Mouse (Mus musculus): ENCODE measurements around the gene Ehmt2. TPM values are rescaled to one million over a fixed set of nuclear protein-coding genes. Genes with fewer than 3 reads are reported as not detected.

The Ehmt2 gene
- 69.4 TPM for polyA plus RNA-seq (2017; shearing (Covaris generic))

DNA sequence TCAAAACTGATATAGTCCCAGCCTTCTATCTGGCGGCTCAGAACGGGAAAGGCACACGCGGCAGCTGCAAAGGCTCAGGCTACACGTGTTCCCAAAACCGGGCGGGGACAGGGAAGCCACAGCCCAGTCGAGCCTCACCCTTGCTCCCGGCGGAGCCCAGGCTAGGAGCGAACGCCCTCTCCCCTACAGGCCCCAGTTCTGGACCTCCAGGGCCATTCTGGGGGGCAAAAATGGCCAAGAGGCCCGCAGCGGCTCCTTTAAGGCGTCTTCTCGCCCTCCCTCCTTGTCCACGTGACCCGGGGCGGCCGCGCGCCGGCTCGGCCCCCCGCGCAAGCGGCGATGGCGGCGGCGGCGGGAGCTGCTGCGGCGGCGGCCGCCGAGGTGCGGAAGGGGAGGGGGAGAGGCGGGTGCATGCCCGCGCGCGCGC, at the start of gene Ehmt2, which contains the start of gene C2:
TSS of gene Ehmt2 (plus strand) at position 310 of the 427 bp plus-strand sequence.
TSS of gene C2 (minus strand) at position 106 of the 427 bp plus-strand sequence.

DNA sequence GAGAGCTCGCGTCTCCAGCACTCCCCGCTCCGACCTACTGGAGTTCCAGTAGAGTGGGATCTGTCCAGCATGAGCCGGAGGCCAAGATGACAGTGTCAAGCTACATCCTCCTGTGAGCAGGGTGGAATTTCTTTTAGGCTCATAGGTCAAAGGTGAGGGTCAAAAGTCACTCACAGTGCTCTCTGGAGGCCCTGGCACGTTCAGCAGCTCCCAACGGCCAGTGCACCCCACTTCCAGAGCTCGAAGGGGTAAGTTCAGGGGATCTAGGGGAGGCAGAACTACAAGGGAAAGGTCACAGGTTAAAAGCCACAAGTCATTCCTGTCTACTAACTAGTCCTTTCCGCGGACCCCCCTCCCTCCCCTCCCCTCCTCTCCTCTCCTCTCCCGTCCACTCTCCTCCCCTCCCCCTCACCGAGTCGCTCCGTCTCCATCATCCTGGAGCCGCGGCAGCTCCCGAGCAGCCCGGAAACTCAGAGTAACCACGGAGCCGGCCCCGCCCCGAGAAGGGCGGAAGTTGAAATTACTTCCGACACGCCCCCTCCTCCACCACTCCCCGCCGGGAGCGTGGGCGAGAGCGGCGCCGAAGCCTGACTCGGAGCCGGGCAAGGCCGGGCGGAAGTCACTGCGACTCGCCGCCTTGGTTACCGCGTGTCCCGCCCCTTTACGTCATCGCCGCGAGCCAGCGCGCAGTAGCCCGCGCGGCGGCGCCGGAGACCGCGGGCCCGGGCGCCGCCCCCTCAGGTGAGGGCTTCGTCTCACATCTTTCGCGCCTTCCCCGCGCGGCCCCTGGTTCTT, 48.4 kb upstream of the Ehmt2 start, which contains the start of the genes Skiv2l and Nelfe:
TSS of gene Skiv2l (minus strand) at position 489 of the 795 bp plus-strand sequence.
TSS of gene Nelfe (plus strand) at position 670 of the 795 bp plus-strand sequence.

DNA sequence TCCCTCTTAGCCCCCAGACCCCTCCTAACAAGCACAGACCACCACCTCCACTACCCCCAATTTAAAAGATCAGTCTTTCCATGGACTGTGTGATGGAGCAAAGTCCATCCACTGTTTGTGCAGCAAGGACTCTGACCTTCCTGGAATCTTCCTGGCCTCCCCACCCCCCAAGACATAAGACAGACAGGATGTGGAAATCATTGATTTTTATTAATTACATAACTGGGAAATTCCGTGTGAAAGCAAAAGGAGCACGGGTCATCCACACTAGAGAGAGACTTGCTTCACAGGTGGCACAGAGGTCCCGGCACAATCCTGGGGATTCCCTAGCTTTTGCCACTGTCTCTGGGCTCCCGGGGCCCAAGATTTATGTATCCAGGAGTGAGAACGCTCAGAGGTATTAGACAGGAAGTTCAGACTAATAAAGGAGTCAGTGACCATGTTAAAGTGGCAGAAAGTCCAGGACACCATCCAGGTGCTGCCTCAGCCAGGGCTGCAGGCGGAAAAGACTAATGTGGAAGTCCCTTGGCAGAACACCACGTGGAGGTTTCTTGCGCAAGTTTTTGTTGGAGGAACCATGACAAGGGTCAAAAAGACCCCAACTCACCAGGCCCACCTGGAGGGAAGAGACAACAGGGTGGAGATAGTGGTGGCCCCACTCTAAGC, 35.7 kb upstream of the Ehmt2 start, which contains the start of gene Cfb:
TSS of gene Cfb (minus strand) at position 103 of the 666 bp plus-strand sequence.

DNA sequence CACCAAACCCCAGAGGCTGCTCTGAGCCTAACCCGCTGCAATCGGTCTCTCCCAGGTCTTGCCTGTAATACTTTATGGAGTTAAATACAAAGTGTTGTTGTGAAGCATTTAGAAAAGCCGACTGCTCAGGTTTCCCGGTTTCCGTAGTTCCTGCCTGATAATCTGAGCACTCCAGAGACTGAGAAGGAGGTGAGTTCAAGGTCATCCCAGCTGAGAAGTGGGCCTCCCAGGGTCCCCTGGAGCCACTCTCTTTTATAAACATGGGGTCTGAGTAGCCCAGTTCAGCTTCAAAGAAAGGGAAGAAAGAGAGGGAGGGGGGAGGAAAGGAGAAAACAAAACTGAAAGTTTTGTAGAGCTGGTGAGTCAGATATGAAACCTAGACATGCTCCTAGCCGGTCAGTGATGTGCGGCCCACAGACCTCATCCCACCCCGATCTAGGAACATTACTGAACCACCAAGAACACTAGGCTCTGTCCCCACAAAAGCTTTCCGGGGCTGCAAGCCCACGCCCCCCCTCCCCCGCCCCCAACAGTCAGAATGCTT, 18.9 kb upstream of the Ehmt2 start, which contains the start of gene Zbtb12:
TSS of gene Zbtb12 (plus strand) at position 148 of the 544 bp plus-strand sequence.

DNA sequence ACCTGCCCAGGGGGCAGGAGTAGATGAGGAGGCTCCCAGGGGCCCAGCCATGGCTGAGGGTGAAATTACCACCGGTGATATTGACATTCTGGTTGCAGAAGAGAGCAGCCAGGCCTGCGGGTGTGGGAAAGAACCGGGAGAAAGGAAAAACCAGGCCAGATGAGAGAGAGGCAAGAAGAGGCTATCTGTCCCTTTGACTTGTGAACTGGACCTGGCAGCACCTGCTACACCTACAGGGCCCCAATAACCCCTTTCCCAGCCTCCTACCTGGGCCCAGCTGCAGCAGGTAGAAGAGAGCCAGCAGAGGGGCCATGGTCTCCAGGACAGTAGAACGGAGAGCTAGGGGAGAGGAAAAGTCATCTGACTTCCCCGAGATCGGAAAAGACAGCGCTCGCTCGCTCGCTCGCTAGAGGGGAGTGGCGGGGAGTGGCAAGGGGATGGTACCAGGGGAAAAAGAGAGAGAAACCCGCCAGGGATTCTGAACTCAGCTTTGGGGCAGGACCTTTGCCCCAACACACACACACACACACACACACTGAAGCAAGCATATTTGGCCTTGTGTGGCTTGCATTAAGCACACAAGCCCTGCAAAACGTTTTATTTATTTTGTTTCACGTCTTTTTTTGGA, 16.5 kb upstream of the Ehmt2 start, which contains the start of gene Gm20547:
TSS of gene Gm20547 (minus strand) at position 360 of the 628 bp plus-strand sequence.

DNA sequence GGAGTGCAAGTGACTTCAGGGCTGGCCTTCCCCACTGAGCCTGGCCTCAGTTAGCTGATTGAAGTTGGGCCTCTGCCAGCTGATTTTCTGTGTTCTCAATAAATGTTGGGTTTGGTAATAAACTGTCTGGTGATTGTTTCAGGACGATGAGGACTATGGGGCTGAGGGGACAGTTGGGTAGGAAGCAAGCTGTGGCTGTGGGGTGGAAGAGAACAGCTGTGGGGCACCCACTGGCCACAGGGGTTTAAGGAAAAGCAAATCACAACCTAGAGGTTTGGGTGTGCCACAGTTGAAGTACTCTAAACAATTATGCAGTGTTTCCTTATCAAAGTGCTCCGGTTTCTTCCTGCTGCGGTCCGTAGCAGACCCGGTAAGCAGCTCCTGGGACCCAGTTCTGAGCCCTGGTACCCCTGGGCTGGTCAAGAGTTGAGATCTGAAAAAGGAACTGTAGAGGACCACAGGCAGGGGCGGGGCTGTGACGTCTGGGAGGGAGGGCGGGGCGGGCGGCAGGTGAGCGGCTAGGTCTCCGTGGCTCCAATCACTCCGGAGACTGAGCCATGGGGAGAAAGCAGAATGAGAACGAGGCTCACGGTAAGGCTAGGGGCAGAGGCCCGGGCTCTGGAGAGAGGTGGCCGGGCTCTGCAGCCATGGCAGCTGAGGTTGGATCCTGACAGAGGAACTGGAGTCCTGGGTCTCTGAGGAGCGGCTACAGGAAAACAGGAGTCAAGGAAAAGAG, 15.8 kb downstream of the Ehmt2 start, which contains the start of gene Slc44a4:
TSS of gene Slc44a4 (plus strand) at position 537 of the 736 bp plus-strand sequence.

DNA sequence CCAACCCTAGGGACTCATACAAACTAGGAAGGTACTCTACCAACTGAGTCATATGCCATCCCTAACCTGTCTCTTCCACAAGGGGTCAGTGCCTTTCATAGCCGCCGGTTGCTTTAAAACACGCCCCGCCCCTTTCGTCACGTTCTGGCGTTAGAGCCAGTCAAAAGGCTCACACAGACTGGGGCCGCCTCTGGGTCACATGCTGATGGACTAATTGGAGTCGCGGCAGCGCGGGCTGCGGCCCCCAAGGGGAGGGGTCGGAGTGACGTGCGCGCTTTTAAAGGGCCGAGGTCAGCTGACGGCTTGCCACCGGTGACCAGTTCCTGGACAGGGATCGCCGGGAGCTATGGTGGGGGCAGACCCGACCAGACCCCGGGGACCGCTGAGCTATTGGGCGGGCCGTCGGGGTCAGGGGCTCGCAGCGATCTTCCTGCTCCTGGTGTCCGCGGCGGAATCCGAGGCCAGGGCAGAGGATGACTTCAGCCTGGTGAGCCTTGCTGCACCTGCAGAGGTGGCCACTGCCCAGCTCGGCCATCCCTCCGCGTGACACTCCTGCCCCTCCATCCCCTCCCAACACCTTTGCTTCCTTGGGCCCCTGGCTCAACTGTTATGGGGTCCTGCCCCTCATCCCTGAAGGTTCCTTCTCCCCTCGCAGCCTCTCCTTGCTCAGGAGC, 32.9 kb downstream of the Ehmt2 start, which contains the start of gene Neu1:
TSS of gene Neu1 (plus strand) at position 193 of the 674 bp plus-strand sequence.

DNA sequence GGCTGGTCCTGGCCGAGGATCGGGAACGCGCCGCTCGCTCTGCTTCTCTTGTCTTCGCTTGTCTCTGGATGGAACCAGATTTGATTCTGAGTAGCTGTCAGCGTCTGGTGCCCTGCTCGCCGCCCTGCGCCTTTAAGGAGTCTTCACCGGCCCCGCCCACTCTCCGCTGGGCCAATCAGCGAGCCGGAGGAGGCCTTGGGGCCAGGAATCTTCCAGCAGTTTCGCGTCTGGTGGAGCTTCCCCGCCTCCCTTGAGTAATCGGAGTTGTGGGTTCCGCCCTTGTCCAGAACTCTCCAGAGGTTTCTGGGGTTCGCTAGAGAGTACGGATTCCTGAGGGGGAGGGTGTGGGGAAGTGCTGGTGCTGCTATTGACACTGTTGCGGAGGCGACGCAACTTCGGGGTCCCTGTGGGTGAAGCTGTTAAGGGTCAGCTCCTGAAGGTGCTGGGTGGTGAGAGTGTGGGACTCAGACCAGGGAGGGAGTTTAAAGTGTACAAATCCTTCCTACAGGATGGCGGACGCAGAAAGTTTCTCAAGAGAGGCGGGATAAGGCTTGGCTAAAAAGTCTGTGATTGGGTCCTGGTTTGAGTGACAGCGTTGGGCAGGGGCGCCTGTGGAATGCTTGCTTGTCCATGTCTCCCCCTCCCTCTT, 61.0 kb downstream of the Ehmt2 start, which contains the start of gene Hspa1b:
TSS of gene Hspa1b (minus strand) at position 109 of the 649 bp plus-strand sequence.

Other genes starting within 250 kb of the Ehmt2 start
- gene Tnxb, start 227.9 kb upstream of the Ehmt2 start, polyA plus RNA-seq (2017; shearing (Covaris generic)) = not detected
- gene C4b, start 154.6 kb upstream of the Ehmt2 start, polyA plus RNA-seq (2017; shearing (Covaris generic)) = not detected
- gene Cyp21a1, start 93.9 kb upstream of the Ehmt2 start, polyA plus RNA-seq (2017; shearing (Covaris generic)) = not detected
- gene Stk19, start 61.5 kb upstream of the Ehmt2 start, polyA plus RNA-seq (2017; shearing (Covaris generic)) = 31.8 TPM
- gene Dxo, start 61.5 kb upstream of the Ehmt2 start, polyA plus RNA-seq (2017; shearing (Covaris generic)) = 78.8 TPM
- 126 TPM for gene Skiv2l, start 48.3 kb upstream of the Ehmt2 start, polyA plus RNA-seq (2017; shearing (Covaris generic))
- 47.9 TPM for gene Nelfe, start 48.1 kb upstream of the Ehmt2 start, polyA plus RNA-seq (2017; shearing (Covaris generic))
- 0.91 TPM for gene Cfb, start 36.0 kb upstream of the Ehmt2 start, polyA plus RNA-seq (2017; shearing (Covaris generic))
- gene Zbtb12, start 19.0 kb upstream of the Ehmt2 start, polyA plus RNA-seq (2017; shearing (Covaris generic)) = 0.36 TPM
- 0.07 TPM for gene Gm20547, start 16.4 kb upstream of the Ehmt2 start, polyA plus RNA-seq (2017; shearing (Covaris generic))
- gene C2, start 204 bp upstream of the Ehmt2 start, polyA plus RNA-seq (2017; shearing (Covaris generic)) = 2.6 TPM
- gene Slc44a4, start 16.0 kb downstream of the Ehmt2 start, polyA plus RNA-seq (2017; shearing (Covaris generic)) = not detected
- 75.2 TPM for gene Neu1, start 32.8 kb downstream of the Ehmt2 start, polyA plus RNA-seq (2017; shearing (Covaris generic))
- gene Hspa1b, start 60.8 kb downstream of the Ehmt2 start, polyA plus RNA-seq (2017; shearing (Covaris generic)) = 15.6 TPM
- not detected for gene Gm20481, start 71.4 kb downstream of the Ehmt2 start, polyA plus RNA-seq (2017; shearing (Covaris generic))
- gene Hspa1a, start 73.7 kb downstream of the Ehmt2 start, polyA plus RNA-seq (2017; shearing (Covaris generic)) = 2.8 TPM
- not detected for gene Hspa1l, start 74.2 kb downstream of the Ehmt2 start, polyA plus RNA-seq (2017; shearing (Covaris generic))
- 81.8 TPM for gene Lsm2, start 83.4 kb downstream of the Ehmt2 start, polyA plus RNA-seq (2017; shearing (Covaris generic))
- gene Vars, start 102.5 kb downstream of the Ehmt2 start, polyA plus RNA-seq (2017; shearing (Covaris generic)) = 174 TPM
- 0.18 TPM for gene Vwa7, start 118.1 kb downstream of the Ehmt2 start, polyA plus RNA-seq (2017; shearing (Covaris generic))
- 0.81 TPM for gene Sapcd1, start 129.5 kb downstream of the Ehmt2 start, polyA plus RNA-seq (2017; shearing (Covaris generic))
- gene Msh5, start 148.3 kb downstream of the Ehmt2 start, polyA plus RNA-seq (2017; shearing (Covaris generic)) = 1.2 TPM
- gene Clic1, start 151.5 kb downstream of the Ehmt2 start, polyA plus RNA-seq (2017; shearing (Covaris generic)) = 479 TPM
- 1.2 TPM for gene Ddah2, start 160.6 kb downstream of the Ehmt2 start, polyA plus RNA-seq (2017; shearing (Covaris generic))
- gene Ly6g6c, start 166.9 kb downstream of the Ehmt2 start, polyA plus RNA-seq (2017; shearing (Covaris generic)) = not detected
- gene Mpig6b, start 167.7 kb downstream of the Ehmt2 start, polyA plus RNA-seq (2017; shearing (Covaris generic)) = not detected
- not detected for gene Ly6g6e, start 178.4 kb downstream of the Ehmt2 start, polyA plus RNA-seq (2017; shearing (Covaris generic))
- gene Ly6g6d, start 179.6 kb downstream of the Ehmt2 start, polyA plus RNA-seq (2017; shearing (Covaris generic)) = not detected
- gene Ly6g6f, start 187.1 kb downstream of the Ehmt2 start, polyA plus RNA-seq (2017; shearing (Covaris generic)) = not detected
- gene Abhd16a, start 190.8 kb downstream of the Ehmt2 start, polyA plus RNA-seq (2017; shearing (Covaris generic)) = 66.3 TPM
- gene Ly6g5c, start 209.8 kb downstream of the Ehmt2 start, polyA plus RNA-seq (2017; shearing (Covaris generic)) = not detected
- gene Ly6g5b, start 217.0 kb downstream of the Ehmt2 start, polyA plus RNA-seq (2017; shearing (Covaris generic)) = 1.1 TPM
- gene Gpank1, start 223.0 kb downstream of the Ehmt2 start, polyA plus RNA-seq (2017; shearing (Covaris generic)) = 52.4 TPM
- gene Csnk2b, start 223.6 kb downstream of the Ehmt2 start, polyA plus RNA-seq (2017; shearing (Covaris generic)) = 244 TPM
- gene D17H6S53E, start 227.9 kb downstream of the Ehmt2 start, polyA plus RNA-seq (2017; shearing (Covaris generic)) = 3.3 TPM
- not detected for gene Apom, start 233.6 kb downstream of the Ehmt2 start, polyA plus RNA-seq (2017; shearing (Covaris generic))
- gene Bag6, start 236.7 kb downstream of the Ehmt2 start, polyA plus RNA-seq (2017; shearing (Covaris generic)) = 57.1 TPM